Mouse (Mus musculus) forebrain, embryonic 14.5 days (tissue): Measurements from ENCODE around the gene Slc6a6. TPM values are rescaled to one million over a fixed set of nuclear protein-coding genes. Genes with fewer than 3 reads are reported as not detected.

Source experiments
- ATAC-seq: fragments of 200-750 bp; cut with Nextera tagmentation; 2 replicates; pipeline ENCODE4 v1.8.0; 2017; ENCODE audit warnings: mild to moderate bottlenecking, moderate library complexity
- DNase-seq: peaks from one replicate; pipeline ENCODE4 v3.0.0-alpha.2; 2015; ENCODE audit warnings: low spot score
- H3K27ac ChIP-seq: fragments of 300-500 bp; sonication (generic); 2 replicates; pipeline ENCODE4 v1.5.1; 2014; ENCODE audit warnings: low read depth, mild to moderate bottlenecking, control low read depth, low read length, moderate library complexity
- H3K27me3 ChIP-seq: fragments of 300-500 bp; sonication (generic); replicated peaks from 2 replicates; pipeline ENCODE4 v1.6.1; 2014; ENCODE audit warnings: low read length, control low read depth, mixed read lengths; ENCODE audit not compliant: control insufficient read depth, insufficient read depth
- H3K36me3 ChIP-seq: fragments of 300-500 bp; sonication (generic); 2 replicates; pipeline ENCODE4 v1.6.1; 2014; ENCODE audit warnings: low read length, control low read depth; ENCODE audit not compliant: control insufficient read depth, insufficient read depth
- H3K4me1 ChIP-seq: fragments of 300-500 bp; sonication (generic); 2 replicates; pipeline ENCODE4 v1.6.1; 2014; ENCODE audit warnings: antibody characterized with exemption, low read length, control low read depth; ENCODE audit not compliant: control insufficient read depth, insufficient read depth
- H3K4me2 ChIP-seq: fragments of 300-500 bp; sonication (generic); 2 replicates; pipeline ENCODE4 v1.6.1; 2014; ENCODE audit warnings: mild to moderate bottlenecking, control low read depth, low read length
- H3K4me3 ChIP-seq: fragments of 300-500 bp; sonication (generic); 2 replicates; pipeline ENCODE4 v1.5.1; 2014; ENCODE audit warnings: low read depth, low read length, control low read depth
- H3K9ac ChIP-seq: fragments of 300-500 bp; sonication (generic); 2 replicates; pipeline ENCODE4 v1.6.1; 2014; ENCODE audit warnings: mild to moderate bottlenecking, low read length, control low read depth, moderate library complexity
- H3K9me3 ChIP-seq: fragments of 300-500 bp; sonication (generic); replicated peaks from 2 replicates; pipeline ENCODE4 v1.6.1; 2016; ENCODE audit warnings: low read length, control low read depth, mixed read lengths; ENCODE audit not compliant: control insufficient read depth
- WGBS: fragments of 180-500 bp; shearing (Covaris S2); extraction: QIAGEN DNeasy Blood & Tissue Kit; methylation state at CpG from one replicate; pipeline ENCODE4 v1.1.7; 2014; 5-methylcytosine and 5-hydroxymethylcytosine counted together
- polyA plus RNA-seq: library from polyadenylated mRNA; unstranded; fragments of >200 nt; fragmentation: Nextera tagmentation; extraction: Ambion mirVana; gene quantifications from 2 replicates; pipeline ENCODE4 v1.2.1, GENCODE M21; 2014

Gene Slc6a6
- polyA plus RNA-seq, 1 experiment from 2014 or later = 45.6 TPM

DNA sequence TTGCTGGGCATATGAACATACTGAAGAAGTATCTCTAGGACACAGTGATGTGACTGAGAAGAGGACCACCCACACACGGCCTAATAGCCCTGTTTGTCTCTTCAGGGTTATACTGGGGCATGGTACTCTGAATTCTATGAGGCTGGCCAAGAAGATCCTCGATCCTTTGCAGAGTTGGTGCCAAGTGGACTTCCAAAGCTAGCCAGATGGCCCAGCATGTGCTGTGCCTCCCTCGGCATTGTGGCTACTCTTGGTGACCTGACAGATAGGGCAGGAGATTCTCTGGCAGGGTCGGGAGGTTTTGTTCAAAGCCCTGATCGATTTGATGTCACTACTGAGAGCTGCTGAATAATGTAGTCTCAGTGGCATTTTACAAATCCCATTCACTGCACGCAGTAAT, 4.1 kb upstream of the Slc6a6 start:
- no peak overlapping the region for H3K27ac ChIP-seq
- H3K36me3 ChIP-seq = no peaks in the 10 kb centered on the region
- DNase-seq = no peak
- no peak overlapping the region for H3K4me3 ChIP-seq
- no peaks in the 10 kb centered on the region for H3K27me3 ChIP-seq
- H3K4me2 ChIP-seq = no peak overlapping the region
- WGBS = 69% methylated on average over 6 of the region's 6 CpGs
- H3K9me3 ChIP-seq = no peaks in the 10 kb centered on the region
- no peak for ATAC-seq
- no peak overlapping the region for H3K9ac ChIP-seq
- peaks cover 4% of the 10 kb centered on the region; the same call in 1 of the 2 replicates for H3K4me1 ChIP-seq

DNA sequence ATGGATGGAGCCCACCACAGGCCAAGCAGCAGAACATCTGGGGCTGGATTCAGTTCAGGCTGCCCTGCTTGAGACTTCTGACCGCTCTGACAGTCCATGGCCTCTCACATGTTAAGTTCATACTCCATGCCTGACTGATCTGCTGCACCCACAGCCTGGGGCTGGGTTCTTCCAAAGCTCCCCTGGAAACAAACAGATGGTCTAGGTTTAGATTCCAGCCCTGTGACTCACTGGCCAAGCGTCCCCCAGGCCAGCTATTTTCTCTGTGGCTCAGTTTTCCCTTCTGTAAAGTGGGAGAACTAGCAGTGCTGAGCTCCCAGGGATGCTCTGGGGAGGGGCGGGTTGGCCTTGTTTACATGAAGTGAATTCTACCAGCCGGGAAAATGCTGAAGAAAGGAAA, 2.0 kb upstream of the Slc6a6 start:
- H3K4me2 ChIP-seq = no peak overlapping the region
- H3K4me1 ChIP-seq = peaks cover 20% of the 10 kb centered on the region
- no peaks in the 10 kb centered on the region for H3K36me3 ChIP-seq
- no peaks in the 10 kb centered on the region for H3K9me3 ChIP-seq
- no peak for ATAC-seq
- no peak overlapping the region for H3K27ac ChIP-seq
- 87% methylated on average over 4 of the region's 4 CpGs for WGBS
- H3K27me3 ChIP-seq = no peaks in the 10 kb centered on the region
- DNase-seq = no peak
- H3K4me3 ChIP-seq = no peak overlapping the region
- no peak overlapping the region for H3K9ac ChIP-seq

DNA sequence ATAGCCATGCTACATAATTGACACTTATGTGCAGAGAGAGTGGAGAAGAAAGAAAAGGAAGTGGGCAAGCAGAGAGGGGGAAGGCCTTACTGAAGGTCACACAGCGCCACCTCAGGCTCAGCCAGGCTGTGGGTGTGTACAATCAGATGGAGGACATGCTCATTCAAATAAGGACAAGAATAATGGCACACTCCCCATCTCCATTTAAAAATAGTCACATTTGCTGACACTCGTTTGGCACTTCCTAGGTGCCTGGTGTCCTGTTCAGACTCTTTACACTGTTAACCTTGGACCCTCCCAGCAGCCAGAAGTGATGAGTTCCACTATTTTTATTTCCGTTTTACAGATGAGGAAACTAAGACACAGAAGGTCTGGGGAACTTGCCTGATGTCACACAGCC, 732 bp upstream of the Slc6a6 start:
- DNase-seq (peak; percentile 19), ATAC-seq (no peak)
- peak overlapping the region; percentile 96 for H3K27ac ChIP-seq
- 45% methylated on average over 3 of the region's 3 CpGs for WGBS
- no peaks in the 10 kb centered on the region for H3K9me3 ChIP-seq
- H3K36me3 ChIP-seq = no peaks in the 10 kb centered on the region
- H3K9ac ChIP-seq = peak overlapping the region; percentile 95
- no peaks in the 10 kb centered on the region for H3K27me3 ChIP-seq
- H3K4me2 ChIP-seq = peak overlapping the region; percentile 92
- peaks cover 20% of the 10 kb centered on the region for H3K4me1 ChIP-seq
- H3K4me3 ChIP-seq = no peak overlapping the region

DNA sequence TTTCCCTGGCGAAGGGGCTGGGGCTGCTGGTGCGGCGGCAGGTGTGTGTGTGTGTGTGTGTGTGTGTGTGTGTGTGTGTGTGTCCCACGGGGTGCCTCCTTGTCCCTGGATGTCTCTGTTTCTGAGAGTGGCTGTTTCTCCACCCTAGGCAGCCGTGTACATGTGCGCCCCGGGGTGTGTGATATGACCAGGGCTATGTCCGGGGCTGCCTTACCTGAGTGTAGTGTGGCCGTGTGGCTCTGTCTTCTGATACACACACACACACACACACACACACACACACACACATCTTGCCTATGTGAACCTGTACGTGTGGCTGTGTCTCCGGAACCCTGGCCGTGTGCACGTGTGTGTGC, 599 bp downstream of the Slc6a6 start:
- ATAC-seq = peak; percentile 47
- Histone ChIP-seq H3K4me2 (peak overlapping the region; percentile 92), H3K9ac (peak overlapping the region; percentile 95), H3K27ac (peak overlapping the region; percentile 96), H3K4me3 (peak overlapping the region; percentile 89), H3K4me1 (peaks cover 21% of the 10 kb centered on the region), H3K27me3 (no peaks in the 10 kb centered on the region), H3K9me3 (no peaks in the 10 kb centered on the region), H3K36me3 (no peaks in the 10 kb centered on the region)
- WGBS = 3% methylated on average over 13 of the region's 13 CpGs
- DNase-seq = peak; percentile 36

DNA sequence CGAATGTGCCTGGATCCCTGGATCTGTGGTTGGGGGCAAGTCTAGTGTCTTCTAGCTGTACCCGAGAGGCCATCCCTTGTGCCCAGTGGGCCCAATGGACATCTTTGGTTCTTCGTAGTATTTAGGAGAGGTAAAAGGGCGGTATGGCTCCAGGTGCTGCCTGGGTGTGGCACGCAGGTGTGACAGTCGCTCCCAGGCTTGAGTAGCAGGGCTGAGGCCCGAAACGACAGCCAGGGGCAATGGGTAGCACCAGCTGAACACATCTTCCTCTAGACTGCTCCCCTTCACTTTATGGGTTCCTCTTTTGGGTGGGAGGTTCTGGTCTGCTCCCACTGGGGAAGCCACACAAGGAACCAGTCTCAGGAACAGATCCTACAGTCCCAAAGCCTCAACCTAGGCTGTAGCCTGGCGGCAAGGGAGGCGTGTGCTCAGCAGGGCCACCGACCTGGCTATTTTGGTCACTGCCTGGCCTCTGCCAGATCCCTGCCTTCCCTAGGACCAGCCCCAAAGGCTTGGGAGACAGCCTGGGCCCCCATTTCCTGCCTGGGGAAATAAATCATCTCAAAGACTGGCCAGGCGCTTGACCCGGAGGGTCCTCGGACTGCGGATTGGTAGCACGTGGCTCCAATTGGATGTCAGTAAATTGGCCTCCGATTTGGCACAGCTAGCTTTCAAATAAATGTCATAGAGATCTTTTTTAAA, 1.1 kb downstream of the Slc6a6 start:
- 27% methylated on average over 17 of the region's 17 CpGs for WGBS
- peaks cover 21% of the 10 kb centered on the region for H3K4me1 ChIP-seq
- H3K27ac ChIP-seq = peak overlapping the region; percentile 66
- no peak for DNase-seq
- no peaks in the 10 kb centered on the region for H3K27me3 ChIP-seq
- H3K4me3 ChIP-seq = peak overlapping the region; percentile 89
- peak overlapping the region; percentile 92 for H3K4me2 ChIP-seq
- H3K9me3 ChIP-seq = no peaks in the 10 kb centered on the region
- peak overlapping the region; percentile 95 for H3K9ac ChIP-seq
- no peaks in the 10 kb centered on the region for H3K36me3 ChIP-seq
- 0 out of 2 replicates have a peak, but pooled peaks have one; percentile 0 for ATAC-seq

DNA sequence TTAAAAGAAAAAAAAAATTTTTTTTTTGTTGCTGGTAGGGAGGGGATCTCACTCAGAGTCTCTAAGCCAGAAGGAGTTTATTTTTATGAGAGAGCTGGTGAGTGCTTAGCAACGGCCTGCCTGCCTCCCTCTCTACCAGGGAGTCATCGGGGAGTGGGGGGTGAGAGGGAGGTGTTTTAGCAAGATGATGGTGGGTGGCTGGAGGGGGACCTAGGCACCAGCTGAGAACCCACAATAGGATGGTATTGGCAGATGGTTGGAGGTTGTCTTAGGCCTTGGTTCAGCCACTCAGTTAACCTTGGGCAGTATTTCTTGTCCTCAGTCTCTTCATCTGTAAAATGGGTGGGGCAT, 1.7 kb downstream of the Slc6a6 start:
- Histone ChIP-seq H3K36me3 (peaks cover 5% of the 10 kb centered on the region; the same call in 1 of the 2 replicates), H3K4me3 (peak overlapping the region; percentile 89), H3K9me3 (no peaks in the 10 kb centered on the region), H3K4me1 (peaks cover 21% of the 10 kb centered on the region), H3K27ac (no peak overlapping the region), H3K27me3 (no peaks in the 10 kb centered on the region), H3K4me2 (peak overlapping the region; percentile 92), H3K9ac (peak overlapping the region; percentile 95; the same call in 1 of the 2 replicates)
- ATAC-seq (no peak), DNase-seq (peak; percentile 23)
- 40% methylated on average over 2 of the region's 2 CpGs for WGBS

DNA sequence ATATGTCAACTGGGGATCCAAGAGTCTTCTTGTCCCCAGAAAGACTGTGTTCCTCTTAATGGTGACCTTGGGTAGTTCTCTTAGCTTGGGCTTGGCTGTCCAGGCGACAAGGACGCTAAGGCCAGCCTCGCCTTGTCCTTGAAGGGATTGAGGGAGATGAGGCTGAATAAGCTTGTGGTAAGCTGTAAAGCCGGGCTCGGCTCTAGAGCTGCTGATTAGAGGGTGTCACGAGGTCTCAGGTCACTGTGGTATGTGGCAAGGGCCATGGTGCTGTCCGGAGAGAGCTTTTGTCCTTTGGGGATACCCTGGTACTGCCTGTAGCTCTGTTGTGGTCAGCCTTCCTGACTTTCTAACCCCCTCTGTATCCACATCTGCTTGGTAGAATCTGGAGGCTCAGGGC, 2.0 kb downstream of the Slc6a6 start:
- 86% methylated on average over 7 of the region's 7 CpGs for WGBS
- Histone ChIP-seq H3K4me1 (peaks cover 21% of the 10 kb centered on the region), H3K9ac (no peak overlapping the region), H3K4me2 (peak overlapping the region; percentile 92), H3K9me3 (no peaks in the 10 kb centered on the region), H3K27ac (no peak overlapping the region), H3K27me3 (no peaks in the 10 kb centered on the region), H3K4me3 (peak overlapping the region; percentile 89; the same call in 1 of the 2 replicates), H3K36me3 (peaks cover 7% of the 10 kb centered on the region; the same call in 1 of the 2 replicates)
- DNase-seq = no peak
- ATAC-seq = no peak

DNA sequence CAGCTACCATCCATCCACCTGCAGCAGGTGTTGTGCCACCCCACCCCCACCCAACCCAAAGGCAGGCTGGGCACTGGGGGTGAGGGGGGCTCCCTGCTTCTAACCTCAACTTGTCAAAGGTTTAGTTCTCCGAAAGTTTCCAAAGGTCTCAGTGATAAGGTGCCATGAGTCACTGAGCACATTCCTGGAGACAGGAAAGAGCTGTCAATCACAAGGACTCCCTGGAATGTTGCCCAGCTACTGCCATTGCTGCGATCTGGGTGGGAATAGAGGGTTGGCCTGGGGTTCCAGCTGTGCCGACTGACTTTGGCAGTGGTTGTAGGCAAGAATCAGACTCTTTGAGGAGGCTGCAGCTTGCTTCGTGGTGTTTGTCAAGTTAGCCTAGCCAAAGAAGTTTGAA, 2.7 kb downstream of the Slc6a6 start:
- Histone ChIP-seq H3K4me3 (no peak overlapping the region), H3K9me3 (no peaks in the 10 kb centered on the region), H3K4me1 (peaks cover 21% of the 10 kb centered on the region), H3K4me2 (peak overlapping the region; percentile 92), H3K36me3 (peaks cover 7% of the 10 kb centered on the region; the same call in 1 of the 2 replicates), H3K9ac (no peak overlapping the region), H3K27ac (no peak overlapping the region), H3K27me3 (no peaks in the 10 kb centered on the region)
- peak; percentile 55 for DNase-seq
- 35% methylated on average over 4 of the region's 4 CpGs for WGBS
- no peak for ATAC-seq

DNA sequence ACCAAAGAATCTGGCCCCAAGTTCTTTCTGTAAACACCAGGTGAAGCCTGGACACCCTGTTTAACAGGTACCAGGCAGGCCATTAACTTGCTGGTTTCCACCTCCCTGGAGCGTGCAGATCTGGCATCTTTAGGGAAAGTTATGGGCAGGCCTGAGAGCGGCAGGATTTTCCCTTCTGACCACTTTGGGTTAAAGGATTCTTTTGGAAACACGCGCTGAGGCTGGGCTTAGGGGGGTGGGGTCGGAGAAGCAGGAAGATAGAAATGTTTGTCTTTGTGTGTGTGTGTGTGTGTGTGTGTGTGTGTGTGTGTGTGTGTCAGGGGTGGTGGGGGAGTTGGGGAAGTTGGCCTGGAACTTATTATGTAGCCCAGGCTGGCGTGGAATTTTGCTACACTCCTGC, 4.2 kb downstream of the Slc6a6 start:
- Histone ChIP-seq H3K4me2 (no peak overlapping the region), H3K27ac (no peak overlapping the region), H3K4me3 (no peak overlapping the region), H3K9ac (no peak overlapping the region; the same call in 1 of the 2 replicates), H3K27me3 (no peaks in the 10 kb centered on the region), H3K4me1 (peaks cover 21% of the 10 kb centered on the region), H3K9me3 (no peaks in the 10 kb centered on the region), H3K36me3 (peaks cover 16% of the 10 kb centered on the region; the same call in 1 of the 2 replicates)
- DNase-seq (no peak), ATAC-seq (no peak)
- 89% methylated on average over 6 of the region's 6 CpGs for WGBS
